16 mouse cellular contexts compared by ENCODE assay signal in genomic region chr5:121818862-121819261, GRCm38 (mm10). TPM values are rescaled to one million over a fixed set of nuclear protein-coding genes. Genes with fewer than 3 reads are reported as not detected.
DNase-seq lines count a peak whose midpoint lies in the region; TF ChIP-seq lines count a peak whose summit lies in the region.
"Had no signal": no experiment of that assay in that cellular context is flagged by ENCODE, and none has a peak within 500 bp of the region (broad histone marks: within the 10 kb centered on the region; RNA-seq: fewer than 3 reads in every experiment).

No protein-coding gene starts in this region.

- H3K9me3 ChIP-seq in CH12.LX (replicated peaks; ENCODE audit: low read length) = no peaks in the 10 kb centered on the region
- H3K9me3 ChIP-seq: embryonic facial prominence, embryonic 10.5 days; embryonic facial prominence, embryonic 12.5 days; forebrain, embryonic 13.5 days; forebrain, embryonic 15.5 days; G1E had no signal

- TF ChIP-seq CTCF in kidney, adult 2 months (conservative IDR thresholded peaks at IDR 0.05; ENCODE audit: insufficient read depth, insufficient read length, low read depth, low read length) = no peak
- no peak for TF ChIP-seq CTCF in CH12.LX (conservative IDR thresholded peaks at IDR 0.05 in 1 of 2, IDR thresholded peaks at IDR 0.05 in 1 of 2; ENCODE audit: low read depth in 2 of 2, low read length in 2 of 2)

- dilution Hi-C loops in CH12.LX (cut with MboI; ENCODE audit: extremely low pct_ligation_motif_present, extremely low pct_unique_long_range_greater_than_20kb, low sequenced_read_pairs) = no loop called here

- TF ChIP-seq EP300 in CH12.LX (IDR thresholded peaks at IDR 0.05; ENCODE audit: low read length) = no peak

- 88% methylated on average over 4 of the region's 4 CpGs for WGBS in kidney, adult 2 months

- H3K4me1 ChIP-seq in kidney, adult 2 months (ENCODE audit: control insufficient read depth, insufficient read depth, low read length) = no peaks in the 10 kb centered on the region
- H3K4me1 ChIP-seq in CH12.LX (ENCODE audit: control insufficient read depth in 1 of 2, insufficient read depth in 2 of 2) = peaks cover 11 to 32% of the 10 kb centered on the region in 2 experiments
- H3K4me1 ChIP-seq: forebrain, embryonic 13.5 days; forebrain, embryonic 15.5 days had no signal

- H3K27ac ChIP-seq in kidney, adult 2 months (ENCODE audit: insufficient read depth, low read depth, low read length) = no peak overlapping the region
- no peak overlapping the region for H3K27ac ChIP-seq in CH12.LX (ENCODE audit: insufficient read depth, low read depth)
- H3K27ac ChIP-seq: embryonic facial prominence, embryonic 10.5 days; embryonic facial prominence, embryonic 12.5 days; forebrain, embryonic 13.5 days; forebrain, embryonic 15.5 days had no signal

- H3K4me3 ChIP-seq in kidney, adult 2 months (ENCODE audit: insufficient read depth, low read depth, low read length) = no peak overlapping the region
- no peak overlapping the region for H3K4me3 ChIP-seq in CH12.LX (replicated peaks in 1 of 3; ENCODE audit: low read depth in 2 of 3, low read length in 2 of 3, poor library complexity in 1 of 3)
- H3K4me3 ChIP-seq: embryonic facial prominence, embryonic 10.5 days; embryonic facial prominence, embryonic 12.5 days; forebrain, embryonic 13.5 days; forebrain, embryonic 15.5 days had no signal

- in situ Hi-C loops in CH12.LX (cut with MboI; ENCODE audit: low pct_ligation_motif_present, low pct_unique_long_range_greater_than_20kb, low sequenced_read_pairs) = no loop called here

- H3K36me3 ChIP-seq in kidney, adult 2 months (ENCODE audit: control insufficient read depth, insufficient read depth, low read length) = peaks cover 1% of the 10 kb centered on the region; the same call in 1 of the 2 replicates
- H3K36me3 ChIP-seq in CH12.LX (replicated peaks in 1 of 2; ENCODE audit: control insufficient read depth in 1 of 2, insufficient read depth in 1 of 2, low read length in 1 of 2) = peaks cover 90 to 98% of the 10 kb centered on the region in 2 experiments

- no peak overlapping the region for H3K4me2 ChIP-seq in CH12.LX (ENCODE audit: insufficient read depth, low read depth, poor library complexity, severe bottlenecking)
- H3K4me2 ChIP-seq: embryonic facial prominence, embryonic 12.5 days; forebrain, embryonic 13.5 days; forebrain, embryonic 15.5 days had no signal

- TF ChIP-seq RAD21 in CH12.LX (IDR thresholded peaks at IDR 0.05; ENCODE audit: low read depth, low read length) = no peak

- DNase-seq in cerebellum, adult 9-10 months = peak; percentile 24
- DNase-seq in cerebellum, adult 9-11 months = no peak
- DNase-seq in kidney, adult 2 months = peak; percentile 1
- DNase-seq in kidney, postnatal 36 days = no peak
- no peak for DNase-seq in CH12.LX (ENCODE audit: extremely low read depth)
- DNase-seq in spleen, adult 12 weeks (ENCODE audit: low spot score) = no peak
- DNase-seq: adrenal gland, adult 8-10 months; adrenal gland, postnatal 14 days; adrenal gland, postnatal 36 days; forebrain, postnatal 0 days had no signal

- no peaks in the 10 kb centered on the region for H3K27me3 ChIP-seq in kidney, adult 2 months (replicated peaks; ENCODE audit: control insufficient read depth, insufficient read depth, low read length)
- H3K27me3 ChIP-seq in CH12.LX (replicated peaks) = no peaks in the 10 kb centered on the region
- H3K27me3 ChIP-seq: embryonic facial prominence, embryonic 12.5 days; forebrain, embryonic 13.5 days; forebrain, embryonic 15.5 days; Patski had no signal

- no peak for TF ChIP-seq POLR2A in kidney, adult 2 months (IDR thresholded peaks at IDR 0.05; ENCODE audit: low read depth, low read length)
- TF ChIP-seq POLR2A in CH12.LX (IDR thresholded peaks at IDR 0.05; ENCODE audit: low read depth, low read length) = 0 out of 2 replicates have a peak, but pooled peaks have one; percentile 35

- no peak overlapping the region for H3K9ac ChIP-seq in CH12.LX (ENCODE audit: insufficient read depth, low read depth)
- H3K9ac ChIP-seq: embryonic facial prominence, embryonic 12.5 days; forebrain, embryonic 13.5 days; forebrain, embryonic 15.5 days; forebrain, postnatal 0 days had no signal

- H3K79me2 ChIP-seq in CH12.LX (replicated peaks; ENCODE audit: control insufficient read depth, extremely low read depth, insufficient read depth, poor library complexity, severe bottlenecking) = peaks cover 28% of the 10 kb centered on the region

TF ChIP-seq in CH12.LX, 34 proteins besides CTCF, POLR2A, EP300 and RAD21:
- no peak for TF ChIP-seq MAZ (IDR thresholded peaks at IDR 0.05; ENCODE audit: low read depth, low read length)

RNA-seq across cellular contexts. Expression of gene Sh2b3, which starts 18.6 kb away (rescaled TPM):
- polyA plus RNA-seq in kidney, adult 2 months (2012; rRNA removed) = 19.7 and 20.8 TPM in 2 replicates
- 27.8 and 35.4 TPM in 2 replicates for total RNA-seq in CH12.LX (2012; rRNA removed)
- 21.3 and 22.8 TPM in 2 replicates for total RNA-seq in CH12.LX (2014; rRNA removed)
- 32.4 and 38.3 TPM in 2 replicates for polyA plus RNA-seq in CH12.LX (2012; ENCODE audit: insufficient read length, low read depth)

RNA-seq across cellular contexts. Expression of gene Pheta1, which starts 29.9 kb away (rescaled TPM):
- 19.1 and 23.4 TPM in 2 replicates for polyA plus RNA-seq in kidney, adult 2 months (2012; rRNA removed)
- total RNA-seq in CH12.LX (2012; rRNA removed) (3.7 and 4.5 TPM in 2 replicates), CH12.LX (2014; rRNA removed) (1.8 and 2.0 TPM in 2 replicates)
- 1.2 and 1.4 TPM in 2 replicates for polyA plus RNA-seq in CH12.LX (2012; ENCODE audit: insufficient read length, low read depth)

Comparison
In these comparisons a context has a peak if more than half of its experiments do, and no peak if none do; other contexts are left out.
1. DNase-seq: peak in cerebellum, adult 9-10 months (single experiment) and kidney, adult 2 months (single experiment); none in cerebellum, adult 9-11 months (single experiment), kidney, postnatal 36 days (0 of 2), CH12.LX (single experiment) and spleen, adult 12 weeks (single experiment).